Mouse (Mus musculus) cerebellum, adult 2 months (tissue): Measurements from ENCODE around the gene Ccdc78.

Source experiments
- CTCF ChIP-seq: fragments of 200-500 bp; IDR thresholded peaks from 2 replicates; pipeline ENCODE4 v1.5.1; 2011; ENCODE audit warnings: low read depth, mild to moderate bottlenecking, control low read depth, low read length, moderate library complexity, borderline replicate concordance; ENCODE audit not compliant: insufficient read depth
- POLR2A ChIP-seq: fragments of 200-500 bp; IDR thresholded peaks from 2 replicates; pipeline ENCODE4 v1.6.1; 2011; ENCODE audit warnings: low read length, control low read depth, borderline replicate concordance; ENCODE audit not compliant: insufficient read depth

- TF ChIP-seq CTCF (no peak), POLR2A (no peak)
Measured at GRCm38 (mm10) chr17:25830200-25830753, 43.9 kb downstream of the Ccdc78 start.
